Mouse (Mus musculus): Measurements from ENCODE around the gene Zdhhc14. TPM values are rescaled to one million over a fixed set of nuclear protein-coding genes. Genes with fewer than 3 reads are reported as not detected.

The Zdhhc14 gene
- polyA plus RNA-seq, 1 experiment from 2014 or later, result 6.1 TPM

DNA sequence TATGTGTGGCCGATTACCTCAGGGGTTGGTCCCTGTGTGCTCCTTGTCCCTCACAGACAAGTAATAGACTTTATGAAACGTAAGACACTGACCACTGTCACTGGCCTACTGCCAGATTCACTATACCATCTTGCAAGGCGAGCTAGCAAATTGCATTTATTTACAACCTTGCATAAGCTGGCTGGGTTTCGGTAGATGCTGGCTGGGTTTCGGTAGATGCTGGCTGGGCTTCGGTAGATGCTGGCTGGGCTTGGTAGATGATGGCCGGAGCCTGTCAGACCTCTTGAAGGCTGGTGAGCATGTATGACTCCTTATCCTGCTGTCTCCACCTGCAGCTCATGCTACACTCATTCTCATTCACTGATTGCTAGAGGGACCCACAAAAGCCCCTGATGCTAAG is 200.9 kb downstream of the Zdhhc14 start:
- no peaks in the 10 kb centered on the region for H3K4me1 ChIP-seq
- no peak overlapping the region for H3K4me2 ChIP-seq (replicated peaks)
- no peak overlapping the region for H3K27ac ChIP-seq
- no peaks in the 10 kb centered on the region for H3K27me3 ChIP-seq
- no peaks in the 10 kb centered on the region for H3K36me3 ChIP-seq
- H3K9me3 ChIP-seq (replicated peaks), result no peaks in the 10 kb centered on the region
- H3K4me3 ChIP-seq, result no peak overlapping the region
- no peak overlapping the region for H3K9ac ChIP-seq
- no peak for ATAC-seq (ENCODE audit: low FRiP score)
- WGBS, result 86% methylated on average over 7 of the region's 7 CpGs

DNA sequence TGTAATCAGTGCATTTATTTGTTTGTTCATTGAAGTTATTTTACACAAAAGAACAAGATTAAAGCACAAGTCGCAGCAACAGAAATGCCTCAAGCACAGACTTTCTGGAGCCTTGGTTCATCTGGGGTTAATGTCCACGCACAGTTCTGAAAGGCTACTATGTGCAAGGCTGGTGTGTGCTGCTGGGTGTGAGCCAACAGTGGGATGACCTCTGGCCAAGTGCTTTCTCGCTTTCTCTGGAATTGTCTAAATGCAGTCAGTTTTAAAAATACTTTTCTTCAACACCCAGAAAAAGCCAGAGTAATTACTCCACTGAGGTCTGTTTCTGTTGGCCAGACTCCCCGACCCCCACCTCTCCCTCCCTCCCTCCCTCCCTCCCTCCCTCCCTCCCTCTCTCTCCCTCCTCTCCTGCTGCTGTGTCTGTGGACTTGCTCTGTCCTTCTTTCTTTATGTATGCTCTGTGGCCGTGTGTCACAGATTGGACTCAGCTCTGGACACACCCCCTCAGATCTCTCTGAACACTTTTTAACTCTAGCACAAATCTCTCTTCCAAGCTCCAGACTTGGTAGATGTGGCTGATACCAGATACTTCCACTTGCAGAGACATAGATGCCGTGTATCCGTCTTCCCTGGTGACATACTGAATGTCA is 206.2 kb downstream of the Zdhhc14 start:
- WGBS, result 59% methylated on average over 7 of the region's 7 CpGs
- no peak overlapping the region for H3K27ac ChIP-seq
- H3K9ac ChIP-seq, result no peak overlapping the region
- no peak for ATAC-seq (ENCODE audit: low FRiP score)
- no peaks in the 10 kb centered on the region for H3K27me3 ChIP-seq
- H3K4me1 ChIP-seq, result no peaks in the 10 kb centered on the region
- no peak overlapping the region for H3K4me2 ChIP-seq (replicated peaks)
- no peaks in the 10 kb centered on the region for H3K9me3 ChIP-seq (replicated peaks)
- no peak overlapping the region for H3K4me3 ChIP-seq
- no peaks in the 10 kb centered on the region for H3K36me3 ChIP-seq

DNA sequence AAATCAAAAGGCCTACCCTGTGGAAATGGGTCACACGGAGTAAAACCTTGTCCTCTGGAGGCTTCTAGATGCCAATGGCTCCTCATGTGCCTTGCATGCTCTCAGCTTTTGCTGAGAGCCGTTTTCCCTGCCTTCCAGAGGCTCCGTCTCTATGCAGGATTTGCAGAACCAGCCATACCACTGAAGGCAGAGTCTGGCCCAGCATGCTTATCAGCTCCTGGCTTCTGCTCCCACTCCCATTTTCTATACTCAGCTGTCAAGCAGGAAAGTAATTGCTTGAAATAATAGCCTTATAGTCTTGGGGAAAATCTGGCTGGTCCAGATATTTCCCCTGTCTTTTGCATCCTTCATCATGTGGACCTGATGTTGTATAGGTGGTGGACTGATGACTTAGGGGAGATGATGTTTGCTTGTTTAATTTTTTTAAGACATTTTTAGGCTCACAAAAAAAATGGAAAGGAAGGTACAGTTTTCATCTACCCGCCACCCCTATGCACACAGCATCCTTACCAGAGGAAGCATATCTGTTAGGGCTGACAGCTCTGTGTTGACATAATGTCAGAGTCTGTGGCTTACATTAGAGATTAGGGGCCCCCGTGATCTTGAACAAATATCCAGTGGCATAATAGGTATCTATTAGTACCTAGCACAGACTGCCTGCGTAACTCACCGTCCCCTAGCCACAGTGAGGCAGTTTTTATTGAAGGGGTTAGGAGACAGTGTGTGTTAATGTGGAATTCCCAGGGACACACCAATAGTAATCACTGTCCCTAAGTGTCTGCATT is 218.2 kb downstream of the Zdhhc14 start:
- ATAC-seq (ENCODE audit: low FRiP score), result no peak
- no peaks in the 10 kb centered on the region for H3K27me3 ChIP-seq
- H3K9me3 ChIP-seq (replicated peaks), result no peaks in the 10 kb centered on the region
- peaks cover 19% of the 10 kb centered on the region for H3K4me1 ChIP-seq
- H3K36me3 ChIP-seq, result no peaks in the 10 kb centered on the region
- 62% methylated on average over 7 of the region's 7 CpGs for WGBS
- no peak overlapping the region for H3K4me3 ChIP-seq
- H3K9ac ChIP-seq, result no peak overlapping the region
- no peak overlapping the region for H3K4me2 ChIP-seq (replicated peaks)
- H3K27ac ChIP-seq, result peak overlapping the region; percentile 35

DNA sequence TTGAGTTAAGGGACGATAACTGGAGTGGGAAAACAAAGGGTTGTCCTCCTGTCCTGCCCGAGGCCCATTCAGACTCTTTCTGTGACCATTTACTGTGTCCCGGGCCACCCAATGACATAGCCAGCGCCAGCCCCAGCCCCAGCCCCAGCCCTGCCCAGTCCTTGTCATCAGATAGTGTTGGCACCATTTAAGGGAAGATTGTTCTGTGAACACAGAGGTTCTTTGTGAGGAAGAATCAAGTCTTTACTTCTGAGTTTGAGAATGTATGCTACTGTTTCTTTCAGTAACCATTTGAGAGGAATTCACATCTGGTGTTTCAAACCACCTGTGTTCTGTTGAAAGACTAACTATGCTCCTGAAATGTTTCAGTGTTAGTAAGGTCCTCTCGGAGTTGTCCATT is 219.5 kb downstream of the Zdhhc14 start:
- H3K27ac ChIP-seq, result no peak overlapping the region
- no peak overlapping the region for H3K4me2 ChIP-seq (replicated peaks)
- peaks cover 19% of the 10 kb centered on the region for H3K4me1 ChIP-seq
- no peaks in the 10 kb centered on the region for H3K36me3 ChIP-seq
- H3K4me3 ChIP-seq, result no peak overlapping the region
- 63% methylated on average over 5 of the region's 5 CpGs for WGBS
- ATAC-seq (ENCODE audit: low FRiP score), result no peak
- no peaks in the 10 kb centered on the region for H3K9me3 ChIP-seq (replicated peaks)
- no peaks in the 10 kb centered on the region for H3K27me3 ChIP-seq
- H3K9ac ChIP-seq, result no peak overlapping the region

DNA sequence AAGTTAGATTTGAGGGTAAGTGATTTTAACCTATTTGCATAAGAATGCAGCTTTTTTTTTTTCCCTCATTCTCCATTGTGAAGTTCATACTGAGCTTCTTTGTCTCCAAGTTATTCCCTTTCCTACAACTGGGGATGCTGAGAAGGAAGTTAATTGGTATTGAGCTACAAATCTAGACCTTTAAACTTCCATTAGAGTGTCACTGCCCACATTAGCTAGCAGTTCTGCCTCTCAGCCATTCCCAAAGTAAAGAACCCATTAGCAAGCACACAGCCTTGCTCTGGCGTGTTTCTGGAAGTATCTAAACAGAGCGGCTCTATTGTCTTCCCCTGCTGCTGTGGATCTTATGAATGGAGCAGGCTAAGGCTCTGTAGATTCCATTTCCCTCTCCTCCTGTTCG is 220.8 kb downstream of the Zdhhc14 start:
- 41% methylated on average over 3 of the region's 3 CpGs for WGBS
- no peak overlapping the region for H3K4me3 ChIP-seq
- no peak overlapping the region for H3K9ac ChIP-seq
- no peaks in the 10 kb centered on the region for H3K9me3 ChIP-seq (replicated peaks)
- no peaks in the 10 kb centered on the region for H3K36me3 ChIP-seq
- no peak overlapping the region for H3K4me2 ChIP-seq (replicated peaks)
- H3K27ac ChIP-seq, result no peak overlapping the region
- peaks cover 19% of the 10 kb centered on the region for H3K4me1 ChIP-seq
- no peak for ATAC-seq (ENCODE audit: low FRiP score)
- no peaks in the 10 kb centered on the region for H3K27me3 ChIP-seq

DNA sequence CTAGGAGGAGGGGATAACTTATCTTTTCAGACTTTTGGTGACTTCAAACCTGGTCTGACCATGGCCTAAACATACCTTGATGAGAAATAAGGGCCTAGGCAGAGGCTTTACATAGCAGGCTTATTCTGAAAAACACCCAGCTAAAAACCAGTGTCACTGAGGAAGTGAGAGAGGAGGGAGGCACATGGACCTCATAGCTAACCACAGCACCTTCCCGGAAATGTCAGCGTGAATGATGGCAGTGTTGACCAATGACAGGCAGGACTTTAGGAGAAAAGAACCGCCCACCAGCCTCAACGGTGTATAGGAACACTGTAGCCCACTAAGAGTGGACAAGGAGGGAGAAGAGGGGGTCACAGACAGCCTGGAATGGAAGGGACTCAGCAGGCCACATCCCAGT is 224.6 kb downstream of the Zdhhc14 start:
- Histone ChIP-seq H3K4me1 (peaks cover 12% of the 10 kb centered on the region), H3K9me3 (replicated peaks) (no peaks in the 10 kb centered on the region), H3K4me3 (no peak overlapping the region), H3K9ac (no peak overlapping the region), H3K27me3 (no peaks in the 10 kb centered on the region), H3K36me3 (no peaks in the 10 kb centered on the region), H3K27ac (no peak overlapping the region), H3K4me2 (replicated peaks) (no peak overlapping the region)
- 79% methylated on average over 4 of the region's 4 CpGs for WGBS
- ATAC-seq (ENCODE audit: low FRiP score), result no peak

DNA sequence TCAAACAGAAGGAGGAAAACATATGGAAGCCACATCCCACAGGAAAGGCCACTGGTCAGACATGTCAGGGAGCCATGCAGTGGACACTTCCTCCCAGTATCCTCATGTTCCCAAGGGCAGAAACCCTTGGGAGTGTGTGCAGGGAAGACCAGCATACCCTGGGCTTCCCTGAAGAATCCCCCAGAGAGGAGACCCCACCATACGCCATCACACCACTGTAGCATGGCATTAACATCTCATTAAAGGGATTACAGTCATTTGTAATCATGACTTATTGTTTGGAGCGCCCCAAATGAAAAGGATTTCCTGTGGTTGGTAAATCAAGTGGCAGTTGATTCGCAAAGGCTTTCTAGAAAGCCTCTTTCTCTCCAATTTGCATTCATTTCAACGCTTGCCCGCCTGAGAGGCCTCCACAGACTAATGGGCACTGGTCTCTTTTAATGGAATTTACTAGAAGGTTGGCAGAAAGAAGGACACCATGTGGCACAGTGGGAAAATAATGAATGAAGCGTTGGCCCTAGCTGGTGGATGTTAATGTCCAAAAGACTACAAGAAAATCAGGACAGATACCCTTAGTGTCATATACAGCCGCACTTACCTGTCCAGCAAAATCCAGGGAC is 226.5 kb downstream of the Zdhhc14 start:
- Histone ChIP-seq H3K4me2 (replicated peaks) (no peak overlapping the region), H3K4me1 (peaks cover 2% of the 10 kb centered on the region; the same call in 1 of the 2 replicates), H3K9me3 (replicated peaks) (no peaks in the 10 kb centered on the region), H3K9ac (no peak overlapping the region), H3K27ac (no peak overlapping the region), H3K36me3 (no peaks in the 10 kb centered on the region), H3K4me3 (no peak overlapping the region), H3K27me3 (no peaks in the 10 kb centered on the region)
- no peak for ATAC-seq (ENCODE audit: low FRiP score)
- WGBS, result 60% methylated on average over 7 of the region's 7 CpGs

DNA sequence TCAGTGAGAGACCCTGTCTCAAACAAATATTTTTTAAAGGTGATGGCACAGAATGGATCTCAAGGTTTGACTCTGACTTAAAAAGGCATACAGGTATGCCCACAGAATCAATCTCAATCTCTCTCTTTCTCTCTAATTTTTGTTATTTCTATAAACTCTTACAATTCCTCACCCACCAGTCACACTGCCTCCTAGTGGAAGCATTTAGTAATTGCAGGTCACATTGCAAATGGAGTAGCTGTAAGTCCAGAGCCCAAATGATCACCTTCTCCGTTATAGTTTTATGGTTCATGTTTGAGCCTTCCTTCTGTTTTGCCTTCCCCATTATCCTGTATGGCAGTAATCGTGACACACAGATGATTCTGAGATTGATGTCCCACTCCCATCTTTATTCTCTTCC is 230.4 kb downstream of the Zdhhc14 start:
- Histone ChIP-seq H3K27ac (no peak overlapping the region), H3K9me3 (replicated peaks) (no peaks in the 10 kb centered on the region), H3K4me3 (no peak overlapping the region), H3K4me2 (replicated peaks) (no peak overlapping the region), H3K9ac (no peak overlapping the region), H3K27me3 (no peaks in the 10 kb centered on the region), H3K36me3 (no peaks in the 10 kb centered on the region), H3K4me1 (no peaks in the 10 kb centered on the region)
- 90% methylated on average over 2 of the region's 2 CpGs for WGBS
- no peak for ATAC-seq (ENCODE audit: low FRiP score)

DNA sequence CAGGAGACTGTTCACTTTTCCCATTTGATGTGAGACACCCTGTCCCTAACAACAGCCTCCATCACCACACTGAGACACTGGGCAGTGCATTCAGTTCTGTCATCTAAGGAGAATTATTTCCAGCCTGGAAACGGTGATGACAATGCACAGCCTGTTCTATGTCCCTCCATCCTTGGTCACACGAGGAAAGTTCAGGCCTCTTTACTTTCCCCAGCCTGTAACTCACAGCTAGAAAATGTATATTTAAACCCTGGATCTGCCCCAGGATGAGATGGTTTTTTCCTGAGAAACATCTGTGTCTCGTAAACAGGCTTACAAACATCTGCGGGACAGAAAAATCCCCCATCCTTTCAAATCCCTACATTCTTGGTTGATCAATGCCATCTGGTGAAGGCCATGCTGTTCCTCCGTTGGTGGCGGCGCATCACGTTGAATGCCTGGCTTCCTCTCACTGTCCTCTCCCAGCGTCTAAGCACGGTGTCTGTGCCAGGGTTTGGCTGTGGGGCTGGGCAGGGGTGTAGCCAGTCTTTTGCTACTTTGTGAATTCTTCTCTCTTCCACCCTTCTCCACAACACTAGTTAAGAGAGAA is 231.3 kb downstream of the Zdhhc14 start:
- no peak overlapping the region for H3K4me3 ChIP-seq
- H3K4me1 ChIP-seq, result no peaks in the 10 kb centered on the region
- 65% methylated on average over 10 of the region's 10 CpGs for WGBS
- no peaks in the 10 kb centered on the region for H3K27me3 ChIP-seq
- H3K4me2 ChIP-seq (replicated peaks), result no peak overlapping the region
- no peak overlapping the region for H3K27ac ChIP-seq
- H3K9ac ChIP-seq, result no peak overlapping the region
- ATAC-seq (ENCODE audit: low FRiP score), result no peak
- H3K9me3 ChIP-seq (replicated peaks), result no peaks in the 10 kb centered on the region
- H3K36me3 ChIP-seq, result no peaks in the 10 kb centered on the region

DNA sequence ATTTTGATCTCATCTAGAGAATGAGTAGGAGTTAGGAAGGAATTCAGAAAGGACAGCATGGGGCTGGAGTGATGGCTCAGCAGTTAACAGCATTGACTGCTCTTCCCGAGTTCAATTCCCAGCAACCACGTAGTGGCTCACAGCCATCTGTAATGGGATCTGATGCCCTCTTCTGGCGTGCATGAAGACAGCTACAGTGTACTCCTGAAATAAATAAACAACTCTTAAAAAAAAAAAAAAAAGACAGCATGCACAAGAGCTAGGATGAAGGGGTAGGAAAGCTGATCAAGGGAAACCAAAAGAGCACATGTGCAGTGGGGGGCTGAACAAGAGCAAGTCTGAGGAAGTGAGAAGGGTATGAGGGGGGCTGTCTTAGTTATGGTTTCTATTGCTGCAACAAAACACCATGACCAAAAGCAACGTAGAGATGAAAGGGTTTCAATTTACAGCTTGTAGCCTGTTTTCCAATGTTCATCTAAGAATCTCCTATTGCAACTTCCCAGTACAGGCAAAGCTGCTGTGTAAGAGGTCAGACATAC is 237.3 kb downstream of the Zdhhc14 start:
- H3K9ac ChIP-seq, result no peak overlapping the region
- H3K4me3 ChIP-seq, result no peak overlapping the region
- H3K27ac ChIP-seq, result no peak overlapping the region
- H3K27me3 ChIP-seq, result no peaks in the 10 kb centered on the region
- H3K36me3 ChIP-seq, result no peaks in the 10 kb centered on the region
- no peaks in the 10 kb centered on the region for H3K9me3 ChIP-seq (replicated peaks)
- 52% methylated on average over 4 of the region's 4 CpGs for WGBS
- no peaks in the 10 kb centered on the region for H3K4me1 ChIP-seq
- no peak for ATAC-seq (ENCODE audit: low FRiP score)
- no peak overlapping the region for H3K4me2 ChIP-seq (replicated peaks)

DNA sequence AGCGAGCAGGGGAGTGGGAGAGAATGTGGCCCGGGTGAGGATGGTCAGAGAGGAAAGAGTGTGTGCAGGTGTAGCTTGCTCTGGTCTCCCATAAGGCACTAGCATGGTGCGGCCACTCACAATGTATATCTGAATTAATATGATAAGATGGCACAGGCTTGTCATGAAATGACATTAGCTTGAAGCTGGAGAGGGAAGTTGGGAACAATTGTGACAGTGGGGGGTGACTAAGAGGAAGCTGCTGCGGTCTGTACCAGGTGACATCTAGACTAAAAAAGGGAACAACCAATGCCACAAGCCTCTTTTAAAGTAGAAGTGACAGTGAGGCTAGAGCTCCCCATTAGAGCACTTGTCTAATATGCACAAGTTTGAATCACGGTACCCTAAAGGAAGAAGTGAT is 238.2 kb downstream of the Zdhhc14 start:
- Histone ChIP-seq H3K27me3 (no peaks in the 10 kb centered on the region), H3K27ac (no peak overlapping the region), H3K4me1 (no peaks in the 10 kb centered on the region), H3K36me3 (no peaks in the 10 kb centered on the region), H3K4me3 (no peak overlapping the region), H3K4me2 (replicated peaks) (no peak overlapping the region), H3K9me3 (replicated peaks) (no peaks in the 10 kb centered on the region), H3K9ac (no peak overlapping the region)
- no peak for ATAC-seq (ENCODE audit: low FRiP score)
- WGBS, result 90% methylated on average over 5 of the region's 5 CpGs

DNA sequence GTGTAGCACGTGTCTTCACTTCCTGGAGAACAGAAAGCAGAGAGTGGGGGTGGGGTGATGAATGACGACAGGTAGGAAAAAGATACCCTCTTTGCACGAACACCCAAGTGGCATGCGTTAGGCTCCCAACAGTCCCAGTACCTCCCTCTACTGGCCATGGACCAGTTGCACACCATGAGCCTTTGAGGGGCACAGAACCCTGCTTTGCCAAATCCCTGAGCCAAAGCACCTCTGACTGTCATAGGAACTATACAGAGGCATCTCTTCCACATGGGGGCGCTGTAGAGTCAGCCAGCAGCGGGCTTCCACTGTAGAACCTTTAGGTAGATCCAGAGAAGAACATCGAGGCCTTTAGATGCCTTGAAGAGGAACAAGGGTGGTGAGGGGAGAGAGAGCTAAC is 241.0 kb downstream of the Zdhhc14 start:
- Histone ChIP-seq H3K4me2 (replicated peaks) (no peak overlapping the region), H3K36me3 (no peaks in the 10 kb centered on the region), H3K4me3 (no peak overlapping the region), H3K4me1 (no peaks in the 10 kb centered on the region), H3K27ac (no peak overlapping the region), H3K9me3 (replicated peaks) (no peaks in the 10 kb centered on the region), H3K9ac (no peak overlapping the region), H3K27me3 (no peaks in the 10 kb centered on the region)
- no peak for ATAC-seq (ENCODE audit: low FRiP score)
- 35% methylated on average over 7 of the region's 7 CpGs for WGBS

All from hindbrain, embryonic 12.5 days (tissue).